Mouse (Mus musculus) neural tube, embryonic 13.5 days (tissue): ENCODE measurements around the gene Cipc. TPM values are rescaled to one million over a fixed set of nuclear protein-coding genes. Genes with fewer than 3 reads are reported as not detected.

Experiments
- ATAC-seq: fragments of 200-750 bp; cut with Nextera tagmentation; 2 replicates; pipeline ENCODE4 v1.8.0; 2017; ENCODE audit warnings: low read depth, mild to moderate bottlenecking, moderate TSS enrichment, moderate library complexity
- H3K27ac ChIP-seq: fragments of 300-500 bp; sonication (generic); replicated peaks from 2 replicates; pipeline ENCODE4 v1.5.1; 2015; ENCODE audit warnings: moderate library complexity, mild to moderate bottlenecking, inconsistent platforms
- H3K27me3 ChIP-seq: fragments of 300-500 bp; sonication (generic); 2 replicates; pipeline ENCODE4 v1.6.1; 2015; ENCODE audit warnings: mild to moderate bottlenecking, inconsistent platforms
- H3K36me3 ChIP-seq: fragments of 300-500 bp; sonication (generic); 2 replicates; pipeline ENCODE4 v1.6.1; 2015; ENCODE audit warnings: mild to moderate bottlenecking, inconsistent platforms
- H3K4me1 ChIP-seq: fragments of 300-500 bp; sonication (generic); replicated peaks from 2 replicates; pipeline ENCODE4 v1.6.1; 2015; ENCODE audit warnings: inconsistent platforms
- H3K4me2 ChIP-seq: fragments of 300-500 bp; sonication (generic); 2 replicates; pipeline ENCODE4 v1.6.1; 2015; ENCODE audit warnings: inconsistent platforms, mild to moderate bottlenecking, moderate library complexity
- H3K4me3 ChIP-seq: fragments of 300-500 bp; sonication (generic); 2 replicates; pipeline ENCODE4 v1.5.1; 2015; ENCODE audit warnings: mild to moderate bottlenecking, inconsistent platforms
- H3K9ac ChIP-seq: fragments of 300-500 bp; sonication (generic); 2 replicates; pipeline ENCODE4 v1.6.1; 2015; ENCODE audit warnings: moderate library complexity, mild to moderate bottlenecking, inconsistent platforms
- H3K9me3 ChIP-seq: fragments of 300-500 bp; sonication (generic); 2 replicates; pipeline ENCODE4 v1.6.1; 2016; ENCODE audit warnings: inconsistent platforms
- WGBS: fragments of 180-500 bp; shearing (Covaris S2); methylation state at CpG from one replicate; pipeline ENCODE4 v1.1.7; 2015; 5-methylcytosine and 5-hydroxymethylcytosine counted together
- polyA plus RNA-seq: library from polyadenylated mRNA; unstranded; fragments of >200 nt; fragmentation: Nextera tagmentation; extraction: Ambion mirVana; gene quantifications from 2 replicates; pipeline ENCODE4 v1.2.1, GENCODE M21; 2015

The Cipc gene
- polyA plus RNA-seq, 1 experiment from 2014 or later: 39.2 TPM

GRCm38 (mm10) chr12:87000840-87001176 is 54.0 kb downstream of the Cipc start:
- no peak overlapping the region for H3K9ac ChIP-seq
- no peaks in the 10 kb centered on the region; the same call in 1 of the 2 replicates for H3K27me3 ChIP-seq
- no peaks in the 10 kb centered on the region for H3K36me3 ChIP-seq
- peaks cover 14% of the 10 kb centered on the region for H3K4me1 ChIP-seq
- ATAC-seq: peak; percentile 71
- H3K4me2 ChIP-seq: no peak overlapping the region
- H3K4me3 ChIP-seq: no peak overlapping the region
- H3K9me3 ChIP-seq: 0 out of 2 replicates have a peak, but pooled peaks cover 1% of the 10 kb centered on the region
- WGBS: 40% methylated on average over 6 of the region's 6 CpGs
- H3K27ac ChIP-seq: no peak overlapping the region

- peaks cover 14% of the 10 kb centered on the region for H3K4me1 ChIP-seq
- no peak overlapping the region for H3K4me2 ChIP-seq
- no peaks in the 10 kb centered on the region for H3K9me3 ChIP-seq
- no peaks in the 10 kb centered on the region for H3K36me3 ChIP-seq
- 72% methylated on average over 7 of the region's 7 CpGs for WGBS
- H3K9ac ChIP-seq: no peak overlapping the region
- ATAC-seq: no peak
- H3K27me3 ChIP-seq: no peaks in the 10 kb centered on the region; the same call in 1 of the 2 replicates
- no peak overlapping the region for H3K4me3 ChIP-seq
- no peak overlapping the region for H3K27ac ChIP-seq
Observed at GRCm38 (mm10) chr12:87002209-87002608, 55.4 kb downstream of the Cipc start.

GRCm38 (mm10) chr12:87002815-87003214 is 56.0 kb downstream of the Cipc start:
- ATAC-seq: no peak
- 77% methylated on average over 7 of the region's 7 CpGs for WGBS
- H3K9ac ChIP-seq: no peak overlapping the region
- no peaks in the 10 kb centered on the region; the same call in 1 of the 2 replicates for H3K27me3 ChIP-seq
- H3K4me2 ChIP-seq: no peak overlapping the region
- H3K36me3 ChIP-seq: no peaks in the 10 kb centered on the region
- no peak overlapping the region for H3K27ac ChIP-seq
- peaks cover 14% of the 10 kb centered on the region for H3K4me1 ChIP-seq
- H3K4me3 ChIP-seq: no peak overlapping the region
- H3K9me3 ChIP-seq: no peaks in the 10 kb centered on the region

- Histone ChIP-seq H3K27ac (no peak overlapping the region), H3K4me3 (no peak overlapping the region), H3K4me2 (no peak overlapping the region), H3K9ac (no peak overlapping the region), H3K4me1 (peaks cover 14% of the 10 kb centered on the region), H3K36me3 (no peaks in the 10 kb centered on the region), H3K27me3 (no peaks in the 10 kb centered on the region; the same call in 1 of the 2 replicates), H3K9me3 (no peaks in the 10 kb centered on the region)
- ATAC-seq: no peak
- 59% methylated on average over 3 of the region's 3 CpGs for WGBS
Observed at GRCm38 (mm10) chr12:87003606-87004005, 56.8 kb downstream of the Cipc start.

- Histone ChIP-seq H3K9me3 (no peaks in the 10 kb centered on the region), H3K9ac (peak overlapping the region; percentile 31; the same call in 1 of the 2 replicates), H3K36me3 (no peaks in the 10 kb centered on the region), H3K27ac (no peak overlapping the region), H3K27me3 (no peaks in the 10 kb centered on the region; the same call in 1 of the 2 replicates), H3K4me3 (no peak overlapping the region), H3K4me2 (no peak overlapping the region), H3K4me1 (peaks cover 14% of the 10 kb centered on the region)
- ATAC-seq: no peak
- WGBS: 88% methylated on average over 4 of the region's 4 CpGs
Observed at GRCm38 (mm10) chr12:87004596-87004995, 57.8 kb downstream of the Cipc start.

Other genes starting within 250 kb of the Cipc start
- 12.6 and 16.1 TPM in 2 replicates for gene Angel1, start 220.6 kb upstream of the Cipc start, polyA plus RNA-seq
- not detected in 2 replicates for gene Lrrc74a, start 212.7 kb upstream of the Cipc start, polyA plus RNA-seq
- 59.9 and 60.7 TPM in 2 replicates for gene Irf2bpl, start 62.2 kb upstream of the Cipc start, polyA plus RNA-seq
- 17.1 and 23.5 TPM in 2 replicates for gene Zdhhc22, start 43.4 kb downstream of the Cipc start, polyA plus RNA-seq
- gene Tmem63c, start 74.3 kb downstream of the Cipc start, polyA plus RNA-seq: 6.1 and 7.1 TPM in 2 replicates
- gene Ngb, start 155.5 kb downstream of the Cipc start, polyA plus RNA-seq: 1.0 and 1.2 TPM in 2 replicates
- gene Gstz1, start 200.1 kb downstream of the Cipc start, polyA plus RNA-seq: 23.6 and 28.0 TPM in 2 replicates
- gene Pomt2, start 200.9 kb downstream of the Cipc start, polyA plus RNA-seq: 11.4 and 12.4 TPM in 2 replicates